Mouse (Mus musculus) cerebellum, adult 2 months (tissue): Measurements from ENCODE around the gene Lin7a. TPM values are rescaled to one million over a fixed set of nuclear protein-coding genes. Genes with fewer than 3 reads are reported as not detected.

Experiments
- DNase-seq, 2 experiments: peaks; one replicate each; pipeline ENCODE4 v3.0.0; 2021
- H3K27ac ChIP-seq: fragments of 200-500 bp; 2 replicates; pipeline ENCODE4 v1.5.1; 2012; ENCODE audit warnings: low read length, control low read depth, inconsistent platforms; ENCODE audit not compliant: insufficient read depth
- H3K27me3 ChIP-seq: fragments of 200-500 bp; 2 replicates; pipeline ENCODE4 v1.6.1; 2012; ENCODE audit warnings: inconsistent platforms, mild to moderate bottlenecking, low read length, moderate library complexity; ENCODE audit not compliant: control insufficient read depth, insufficient read depth
- H3K4me1 ChIP-seq: fragments of 200-500 bp; 2 replicates; pipeline ENCODE4 v1.6.1; 2011; ENCODE audit warnings: low read length; ENCODE audit not compliant: control insufficient read depth, insufficient read depth
- H3K4me3 ChIP-seq: fragments of 200-500 bp; replicated peaks from 2 replicates; pipeline ENCODE3; 2011; ENCODE audit warnings: mild to moderate bottlenecking, low read depth, low read length, control low read depth; ENCODE audit not compliant: insufficient read depth
- CTCF ChIP-seq: fragments of 200-500 bp; IDR thresholded peaks from 2 replicates; pipeline ENCODE4 v1.5.1; 2011; ENCODE audit warnings: low read depth, mild to moderate bottlenecking, control low read depth, low read length, moderate library complexity, borderline replicate concordance; ENCODE audit not compliant: insufficient read depth
- POLR2A ChIP-seq: fragments of 200-500 bp; IDR thresholded peaks from 2 replicates; pipeline ENCODE4 v1.6.1; 2011; ENCODE audit warnings: low read length, control low read depth, borderline replicate concordance; ENCODE audit not compliant: insufficient read depth
- WGBS: fragments of 180-500 bp; shearing (Covaris S2); methylation state at CpG from one replicate; pipeline ENCODE4 v1.1.7; 2018; 5-methylcytosine and 5-hydroxymethylcytosine counted together
- polyA plus RNA-seq: library from polyadenylated mRNA; depleted of rRNA; stranded (reverse); fragments of >200 nt; gene quantifications from 2 replicates; pipeline ENCODE4 v1.2.3, GENCODE M21; 2012; rRNA removed

Gene Lin7a
- polyA plus RNA-seq, result 49.4 and 60.7 TPM in 2 replicates

- TF ChIP-seq CTCF, result no peak
- peak; percentile 91 for TF ChIP-seq POLR2A
- WGBS, result under 1% methylated on average over 38 of the region's 38 CpGs
- DNase-seq, result peak in 1 of 2 experiments; percentile 84
- Histone ChIP-seq H3K4me3 (peak within 1 kb of the TSS; percentile 84), H3K27ac (peak within 1 kb of the TSS; percentile 99), H3K27me3 (no peaks in the 10 kb centered on the region), H3K4me1 (peaks cover 5% of the 10 kb centered on the region; the same call in 1 of the 2 replicates)
Measured at GRCm38 (mm10) chr10:107271321-107272130, at the start of gene Lin7a. Lin7a (plus strand) TSS chr10:107271686.

- 91% methylated on average over 2 of the region's 2 CpGs for WGBS
- Histone ChIP-seq H3K27ac (no peak overlapping the region), H3K27me3 (no peaks in the 10 kb centered on the region), H3K4me3 (no peak overlapping the region), H3K4me1 (no peaks in the 10 kb centered on the region)
- DNase-seq, result no peak
- no peak for TF ChIP-seq CTCF
Measured at GRCm38 (mm10) chr10:107221726-107222125, 49.8 kb upstream of the Lin7a start.

- no peak for DNase-seq
- Histone ChIP-seq H3K4me3 (no peak overlapping the region), H3K27ac (no peak overlapping the region), H3K27me3 (no peaks in the 10 kb centered on the region), H3K4me1 (no peaks in the 10 kb centered on the region)
- TF ChIP-seq POLR2A (no peak), CTCF (no peak)
- WGBS, result 93% methylated on average over 8 of the region's 8 CpGs
Measured at GRCm38 (mm10) chr10:107222406-107223185, 48.9 kb upstream of the Lin7a start.

GRCm38 (mm10) chr10:107223186-107223440, 48.4 kb upstream of the Lin7a start:
- 90% methylated on average over 3 of the region's 3 CpGs for WGBS
- no peaks in the 10 kb centered on the region for H3K4me1 ChIP-seq
- no peak for DNase-seq
- no peak overlapping the region for H3K4me3 ChIP-seq
- H3K27ac ChIP-seq, result no peak overlapping the region
- no peaks in the 10 kb centered on the region for H3K27me3 ChIP-seq
- no peak for TF ChIP-seq CTCF
- TF ChIP-seq POLR2A, result no peak

GRCm38 (mm10) chr10:107223821-107224220, 47.7 kb upstream of the Lin7a start:
- TF ChIP-seq POLR2A, result no peak
- no peak for TF ChIP-seq CTCF
- no peak overlapping the region for H3K27ac ChIP-seq
- H3K4me1 ChIP-seq, result no peaks in the 10 kb centered on the region
- 95% methylated on average over 3 of the region's 3 CpGs for WGBS
- H3K27me3 ChIP-seq, result no peaks in the 10 kb centered on the region
- H3K4me3 ChIP-seq, result no peak overlapping the region
- DNase-seq, result no peak

- 90% methylated on average over 6 of the region's 6 CpGs for WGBS
- DNase-seq, result no peak
- Histone ChIP-seq H3K27me3 (no peaks in the 10 kb centered on the region), H3K27ac (no peak overlapping the region), H3K4me3 (no peak overlapping the region), H3K4me1 (no peaks in the 10 kb centered on the region)
- TF ChIP-seq POLR2A (no peak), CTCF (no peak)
Measured at GRCm38 (mm10) chr10:107224596-107225330, 46.7 kb upstream of the Lin7a start.

- Histone ChIP-seq H3K4me3 (no peak overlapping the region), H3K27me3 (no peaks in the 10 kb centered on the region)
- 88% methylated on average over 4 of the region's 4 CpGs for WGBS
Measured at GRCm38 (mm10) chr10:107225331-107225835, 46.1 kb upstream of the Lin7a start.

GRCm38 (mm10) chr10:107225871-107226270, 45.6 kb upstream of the Lin7a start:
- no peak for DNase-seq
- H3K27ac ChIP-seq, result no peak overlapping the region
- TF ChIP-seq POLR2A, result no peak
- no peak for TF ChIP-seq CTCF
- H3K4me3 ChIP-seq, result no peak overlapping the region
- H3K4me1 ChIP-seq, result no peaks in the 10 kb centered on the region
- no peaks in the 10 kb centered on the region for H3K27me3 ChIP-seq
- WGBS, result 90% methylated on average over 4 of the region's 4 CpGs

More at GRCm38 (mm10) chr10:107225331-107225835, 46.1 kb upstream of the Lin7a start:
- DNase-seq, result no peak
- no peak for TF ChIP-seq CTCF
- no peak for TF ChIP-seq POLR2A
- no peak overlapping the region for H3K27ac ChIP-seq
- H3K4me1 ChIP-seq, result no peaks in the 10 kb centered on the region
